Mouse (Mus musculus) gonadal fat pad, adult 2 months (tissue): ENCODE measurements around the gene Rs1. TPM values are rescaled to one million over a fixed set of nuclear protein-coding genes. Genes with fewer than 3 reads are reported as not detected.
A peak's percentile ranks its signal among the peaks of the same experiment; 100 is the strongest.
"Not testable (repeated sequence)": the region's sequence is repeated elsewhere in the genome, so short reads cannot be mapped to it uniquely, and the experiment has no call there.

Experiments used
- DNase-seq: peaks from one replicate; pipeline ENCODE4 v3.0.0-alpha.2; 2012; ENCODE audit warnings: low read depth
- polyA plus RNA-seq: library from polyadenylated mRNA; depleted of rRNA; stranded (reverse); fragments of >200 nt; gene quantifications from 2 replicates; pipeline ENCODE4 v1.2.3, GENCODE M21; 2012; rRNA removed

Rs1 gene
- polyA plus RNA-seq, result not detected in 2 replicates

- DNase-seq, result no peak
Measured at GRCm38 (mm10) chrX:160767713-160768112, at the start of gene Rs1. Gene Rs1, plus strand, starts transcription at chrX:160768013.

- no peak for DNase-seq
Measured at GRCm38 (mm10) chrX:160735650-160736049, 32.2 kb upstream of the Rs1 start, which contains the start of gene Ppef1. Gene Ppef1, minus strand, starts transcription at chrX:160735765.

DNA sequence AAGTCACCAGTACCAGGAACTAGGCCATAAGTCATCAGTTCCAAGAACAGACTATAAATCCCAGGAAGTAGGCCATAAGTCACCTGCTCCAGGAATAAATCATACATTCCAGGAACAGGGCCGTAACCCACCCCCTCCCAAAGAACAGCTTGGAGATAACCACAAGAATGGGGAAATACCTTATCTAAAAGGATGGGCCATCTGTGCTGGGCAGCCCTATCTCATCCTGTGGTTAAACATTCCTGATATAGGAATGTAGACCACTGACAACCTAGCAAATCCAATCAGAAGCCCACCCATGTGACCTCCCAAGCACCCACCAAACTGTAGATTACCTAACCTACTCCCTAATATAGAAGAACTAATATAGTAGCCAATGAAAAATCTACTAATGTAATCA is 22.4 kb upstream of the Rs1 start:
- DNase-seq, result no peak

- no peak for DNase-seq
Measured at GRCm38 (mm10) chrX:160748653-160749052, 19.2 kb upstream of the Rs1 start.

- DNase-seq, result no peak
Measured at GRCm38 (mm10) chrX:160750808-160751207, 17.0 kb upstream of the Rs1 start.

DNA sequence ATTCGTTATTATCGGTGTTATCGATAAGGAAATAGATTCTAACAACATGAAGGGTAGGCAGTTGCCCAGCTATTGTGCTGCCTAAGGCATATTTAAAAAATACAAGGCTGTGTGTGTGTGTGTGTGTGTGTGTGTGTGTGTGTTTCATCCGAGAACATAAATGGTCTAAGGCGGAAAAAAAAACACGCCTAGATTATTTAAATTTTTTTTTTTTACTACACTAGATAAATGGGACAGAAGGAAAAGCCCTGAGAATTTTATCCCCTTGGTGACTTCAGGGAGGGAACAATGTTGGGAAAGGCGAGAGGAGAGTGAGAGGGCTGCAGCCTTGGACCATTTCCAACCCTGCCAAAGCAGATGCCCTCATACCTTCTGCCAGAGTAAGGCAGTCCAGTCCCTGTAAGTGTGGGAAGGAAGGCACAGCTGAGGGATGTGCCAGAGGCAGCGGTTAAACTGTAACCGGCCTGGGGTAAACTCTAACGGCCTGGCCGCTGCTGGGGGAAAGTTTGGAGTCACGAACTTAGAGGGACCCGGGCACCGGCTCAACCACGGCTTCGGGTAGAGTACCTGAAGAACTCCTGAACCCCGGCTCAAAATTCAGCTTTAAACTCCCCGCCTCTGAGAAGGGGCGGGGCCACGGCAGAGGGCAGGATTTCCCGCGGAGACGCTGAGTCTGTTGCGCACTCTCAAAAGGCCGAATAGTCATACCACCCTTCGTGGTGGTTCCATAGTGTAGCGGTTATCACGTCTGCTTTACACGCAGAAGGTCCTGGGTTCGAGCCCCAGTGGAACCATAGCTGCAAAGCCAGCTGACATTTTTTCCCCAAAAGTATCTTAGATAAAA is 2.2 kb upstream of the Rs1 start:
- no peak for DNase-seq

DNA sequence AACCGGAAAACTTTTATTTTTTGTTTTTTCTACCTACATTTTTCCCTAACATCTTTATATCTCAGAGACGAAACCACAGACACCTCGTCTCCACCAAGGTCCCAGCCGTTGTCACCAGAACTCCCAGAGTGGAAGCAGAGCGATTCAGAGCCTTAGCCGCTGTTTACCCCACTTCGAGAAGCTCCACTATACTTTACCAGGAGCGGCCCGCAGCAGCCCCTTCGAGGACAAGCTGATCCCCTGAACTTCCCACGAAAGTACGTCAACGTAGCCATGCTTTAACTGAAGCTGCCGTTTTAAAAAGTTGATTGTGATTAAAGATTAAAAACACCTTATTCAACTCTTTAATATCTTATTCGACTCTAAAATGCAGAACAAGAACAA is 1.6 kb upstream of the Rs1 start:
- no peak for DNase-seq

DNA sequence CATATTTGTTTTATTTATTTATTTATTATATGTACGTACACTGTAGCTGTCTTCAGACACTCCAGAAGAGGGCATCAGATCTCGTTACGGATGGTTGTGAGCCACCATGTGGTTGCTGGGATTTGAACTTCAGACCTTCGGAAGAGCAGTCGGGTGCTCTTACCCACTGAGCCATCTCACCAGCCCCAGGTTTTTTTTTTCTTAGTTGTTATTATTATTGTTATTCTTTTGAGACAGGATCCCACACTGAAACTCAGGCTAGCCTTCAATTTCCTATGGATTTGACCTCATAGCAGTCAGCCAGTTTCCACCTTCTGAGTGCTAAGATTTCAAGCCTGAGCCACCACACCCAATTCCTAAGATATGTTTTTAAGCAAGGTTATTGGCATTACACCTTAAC is 1.8 kb downstream of the Rs1 start:
- not testable (repeated sequence) for DNase-seq

- no peak for DNase-seq
Measured at GRCm38 (mm10) chrX:160773033-160773432, 5.2 kb downstream of the Rs1 start.

DNA sequence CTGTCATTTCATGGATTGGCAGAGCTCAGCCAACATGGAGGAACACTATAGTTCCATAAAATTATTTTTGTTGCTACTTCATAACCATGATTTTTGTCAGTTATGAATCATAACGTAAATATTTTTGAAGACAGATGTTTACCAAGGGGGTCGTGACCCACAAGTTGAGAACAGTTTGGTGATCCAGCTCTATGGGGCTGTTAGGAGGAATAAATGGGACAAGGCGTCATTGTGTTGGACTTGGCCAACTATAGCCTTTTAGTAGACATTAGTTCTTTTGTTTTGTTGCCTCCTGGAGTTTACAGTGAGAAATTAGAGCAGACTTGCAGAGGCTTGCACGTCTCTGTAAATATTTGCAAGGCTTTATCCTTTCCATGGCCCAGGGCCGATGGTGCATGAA is 14.5 kb downstream of the Rs1 start:
- peak; percentile 60 for DNase-seq

- DNase-seq, result no peak
Measured at GRCm38 (mm10) chrX:160794920-160795319, 27.1 kb downstream of the Rs1 start.

DNA sequence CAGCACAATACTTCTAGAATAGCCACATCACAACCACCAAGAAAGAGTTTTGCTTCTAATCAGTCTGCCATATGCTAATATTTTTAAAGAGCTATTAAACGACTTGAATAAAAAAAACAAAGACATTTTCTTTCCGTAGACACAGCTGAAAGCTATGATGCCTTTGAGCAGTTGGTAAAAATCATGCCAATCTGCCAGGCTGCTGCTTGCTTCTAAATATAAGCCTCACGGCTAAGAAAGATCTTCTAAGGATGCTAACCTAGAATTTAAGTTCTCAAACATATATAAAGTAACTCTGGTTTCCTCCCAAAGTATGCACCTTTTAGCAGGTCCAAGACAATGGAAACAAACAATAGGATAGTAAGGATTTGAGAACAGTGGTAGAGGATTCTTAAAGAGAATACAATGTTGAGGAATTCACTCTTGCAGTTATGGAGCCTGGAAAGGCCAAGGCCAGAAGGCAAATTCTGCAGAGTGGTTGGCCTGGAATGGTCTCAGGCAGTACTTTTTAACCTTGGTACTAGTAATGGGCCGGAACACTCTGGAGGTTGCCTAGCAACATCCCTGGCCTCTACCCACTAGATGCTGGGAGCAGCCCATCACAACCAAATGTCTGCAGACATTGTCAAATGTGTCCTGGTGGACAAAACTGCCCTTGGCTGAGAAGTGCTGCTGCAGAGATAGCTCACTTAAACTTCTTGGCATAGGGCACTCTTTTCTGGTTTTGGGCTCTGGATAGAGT is 36.8 kb downstream of the Rs1 start:
- no peak for DNase-seq

DNA sequence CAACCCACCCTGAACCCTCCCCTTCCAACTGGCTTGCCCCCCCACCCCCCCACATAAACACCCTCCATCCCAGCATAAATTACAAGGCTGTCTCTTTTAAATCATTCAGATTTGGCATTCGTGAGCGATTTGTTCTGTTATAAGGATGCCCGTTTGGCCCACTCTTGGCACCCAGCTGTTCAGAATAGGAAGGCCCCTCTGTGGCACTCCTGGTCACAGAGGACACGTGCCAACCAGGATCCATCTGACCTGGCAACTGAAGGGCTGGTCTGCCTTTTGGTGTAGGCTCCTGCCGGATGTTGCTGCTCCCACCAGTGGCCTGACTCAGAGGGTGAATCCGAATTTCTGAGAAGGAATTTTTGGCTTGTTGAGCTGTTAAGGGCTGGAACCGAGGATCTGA is 40.4 kb downstream of the Rs1 start:
- no peak for DNase-seq

Other genes starting within 250 kb of the Rs1 start
- gene Ppef1, start 32.2 kb upstream of the Rs1 start, polyA plus RNA-seq, result 0.06 TPM in 1 of 2 replicates, not detected in the other
- gene Gja6, start 139.0 kb downstream of the Rs1 start, polyA plus RNA-seq, result 0.11 and 0.13 TPM in 2 replicates
- 0.69 and 0.76 TPM in 2 replicates for gene Cdkl5, start 226.7 kb downstream of the Rs1 start, polyA plus RNA-seq